Mouse (Mus musculus) gastrocnemius, postnatal 36 days (tissue): Measurements from ENCODE around the gene Mxra8. TPM values are rescaled to one million over a fixed set of nuclear protein-coding genes. Genes with fewer than 3 reads are reported as not detected.

Source experiments
- DNase-seq, 2 experiments: peaks; one replicate each; pipeline ENCODE4 v3.0.0; 2022
- intact Hi-C: fragments of 180-260 bp; cut with DNase I; formaldehyde crosslinking; loops from one replicate; pipeline ENCODE4 v1.15.1; 2025
- total RNA-seq, 2 experiments: library from RNA; stranded (reverse); gene quantifications; 2 replicates each; pipeline ENCODE4 v1.2.3; 2021

Gene Mxra8
- total RNA-seq, 2 experiments from 2014 or later: 29.9 to 32.7 TPM

DNA sequence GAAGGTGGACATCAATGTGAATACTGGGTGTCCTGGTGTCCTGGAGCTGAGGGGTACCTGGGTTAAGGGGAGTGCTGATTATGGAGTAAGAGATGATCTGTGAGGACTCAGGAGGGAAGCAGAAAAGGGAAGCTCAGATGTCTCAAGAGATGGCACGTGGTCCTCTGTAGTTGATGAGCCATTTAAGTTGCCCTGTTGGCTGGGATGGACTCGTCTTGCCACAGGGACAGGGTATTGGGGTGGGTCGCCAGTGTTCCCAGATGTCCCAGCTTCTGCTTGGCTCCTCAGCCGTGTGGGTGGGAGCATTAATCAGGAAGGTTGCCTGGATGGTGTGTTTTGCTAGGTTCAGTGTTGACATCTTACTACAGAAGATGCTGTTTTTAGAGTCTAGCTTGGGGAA lies 6.2 kb upstream of the Mxra8 start:
- intact Hi-C loops: no loop called here

DNA sequence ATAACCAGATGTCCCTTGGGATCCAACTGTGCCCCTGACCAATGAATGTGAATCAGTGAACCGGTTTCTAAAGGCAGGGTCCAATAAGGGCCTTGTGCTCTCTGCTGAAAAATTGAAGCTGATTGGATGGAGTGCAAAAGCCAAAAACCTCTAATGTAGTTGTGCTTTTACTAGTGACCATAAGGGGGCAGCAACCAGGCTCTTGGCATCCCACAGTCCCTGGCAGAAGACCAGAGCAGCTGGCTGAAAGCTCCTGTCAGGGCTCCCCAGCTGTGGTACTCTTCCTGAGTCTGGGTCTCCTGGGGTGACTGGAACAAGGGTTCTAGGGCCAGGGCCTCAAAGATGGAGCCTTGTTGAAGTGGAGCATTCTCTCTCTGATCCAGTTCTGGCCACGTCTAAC lies 5.6 kb upstream of the Mxra8 start:
- intact Hi-C loops: no loop called here
- DNase-seq: peak; percentile 84 to 86

More for the DNA sequence above, 6.2 kb upstream of the Mxra8 start:
- no peak for DNase-seq

DNA sequence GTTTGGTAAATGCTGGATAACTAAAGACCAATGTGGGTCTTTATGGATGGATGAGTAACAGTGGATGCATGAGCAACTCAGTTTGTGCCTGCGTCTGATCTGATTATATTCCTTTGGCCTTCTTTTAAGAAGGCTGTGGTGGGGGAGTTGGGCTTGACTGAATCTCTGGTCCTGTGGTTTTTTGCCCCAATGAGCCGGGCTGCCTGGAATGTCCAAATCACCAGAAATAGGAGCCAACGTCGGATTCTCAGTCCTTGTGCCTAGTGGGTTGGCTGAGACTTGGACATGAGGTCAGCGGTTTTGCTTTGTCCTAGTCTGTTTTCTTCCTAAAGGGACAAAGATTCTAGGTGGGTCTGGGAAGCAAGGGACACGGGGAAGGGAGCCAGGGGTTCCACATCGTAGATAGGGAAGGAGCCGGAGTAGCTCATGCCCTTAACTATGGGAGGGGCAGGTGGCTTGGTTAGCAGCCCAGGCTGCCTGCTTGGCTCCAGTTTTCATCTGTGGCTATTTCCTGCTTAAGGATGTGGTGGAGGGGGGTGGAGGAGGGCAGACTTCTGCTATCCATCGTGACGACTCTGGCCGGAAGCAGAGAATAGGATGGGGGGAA lies 2.0 kb upstream of the Mxra8 start:
- DNase-seq: peak; percentile 57 to 64

DNA sequence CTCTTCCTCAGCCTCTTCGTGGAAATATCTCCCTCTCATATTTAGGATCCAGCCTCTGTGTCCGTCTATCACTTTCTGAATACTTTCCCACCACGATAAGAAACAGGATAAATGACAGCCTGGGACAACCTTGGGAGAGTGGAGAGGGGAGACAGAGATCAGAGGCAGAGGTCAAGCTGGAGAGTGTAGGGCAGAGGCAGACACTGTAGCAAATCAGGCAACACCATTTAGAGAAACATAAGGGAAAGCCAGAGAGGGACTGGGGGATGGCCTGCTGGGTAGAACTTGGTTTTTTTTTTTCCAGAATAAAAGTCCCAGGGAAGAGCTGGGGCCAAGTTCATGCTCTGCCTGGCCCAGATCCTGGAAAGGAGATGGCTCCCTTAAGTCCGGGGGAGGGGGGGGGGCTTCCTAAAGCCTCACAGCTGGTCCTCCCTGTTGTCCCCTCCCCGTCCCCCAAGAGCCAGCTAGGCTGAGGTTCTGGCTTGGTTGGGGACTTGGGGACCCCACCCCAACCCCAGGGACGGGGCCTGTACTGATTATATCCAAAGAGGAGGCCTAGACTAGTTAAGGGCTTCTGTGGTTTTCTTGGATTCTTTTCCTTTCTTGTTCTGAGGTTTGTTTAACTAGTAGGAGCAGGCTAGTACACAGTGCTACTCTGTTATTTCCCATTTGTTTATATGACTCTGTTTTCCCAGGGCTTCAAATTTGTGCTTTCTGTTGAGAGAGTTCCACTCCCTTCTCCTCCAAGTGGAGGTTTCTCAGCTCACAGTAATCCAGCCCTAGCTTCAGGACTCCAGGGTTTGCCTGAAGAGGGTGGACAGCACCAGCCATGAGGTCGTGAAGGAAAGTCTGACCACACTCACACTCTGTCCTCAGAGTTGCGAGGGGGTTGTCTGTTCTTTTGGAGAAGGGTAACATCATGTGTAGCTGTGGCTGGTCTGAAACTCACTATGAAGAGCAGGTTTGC lies 1.0 kb upstream of the Mxra8 start:
- DNase-seq: peak in 1 of 2 experiments; percentile 61
- intact Hi-C loops: no loop called here

More for the DNA sequence above, 2.0 kb upstream of the Mxra8 start:
- intact Hi-C loops: no loop called here

DNA sequence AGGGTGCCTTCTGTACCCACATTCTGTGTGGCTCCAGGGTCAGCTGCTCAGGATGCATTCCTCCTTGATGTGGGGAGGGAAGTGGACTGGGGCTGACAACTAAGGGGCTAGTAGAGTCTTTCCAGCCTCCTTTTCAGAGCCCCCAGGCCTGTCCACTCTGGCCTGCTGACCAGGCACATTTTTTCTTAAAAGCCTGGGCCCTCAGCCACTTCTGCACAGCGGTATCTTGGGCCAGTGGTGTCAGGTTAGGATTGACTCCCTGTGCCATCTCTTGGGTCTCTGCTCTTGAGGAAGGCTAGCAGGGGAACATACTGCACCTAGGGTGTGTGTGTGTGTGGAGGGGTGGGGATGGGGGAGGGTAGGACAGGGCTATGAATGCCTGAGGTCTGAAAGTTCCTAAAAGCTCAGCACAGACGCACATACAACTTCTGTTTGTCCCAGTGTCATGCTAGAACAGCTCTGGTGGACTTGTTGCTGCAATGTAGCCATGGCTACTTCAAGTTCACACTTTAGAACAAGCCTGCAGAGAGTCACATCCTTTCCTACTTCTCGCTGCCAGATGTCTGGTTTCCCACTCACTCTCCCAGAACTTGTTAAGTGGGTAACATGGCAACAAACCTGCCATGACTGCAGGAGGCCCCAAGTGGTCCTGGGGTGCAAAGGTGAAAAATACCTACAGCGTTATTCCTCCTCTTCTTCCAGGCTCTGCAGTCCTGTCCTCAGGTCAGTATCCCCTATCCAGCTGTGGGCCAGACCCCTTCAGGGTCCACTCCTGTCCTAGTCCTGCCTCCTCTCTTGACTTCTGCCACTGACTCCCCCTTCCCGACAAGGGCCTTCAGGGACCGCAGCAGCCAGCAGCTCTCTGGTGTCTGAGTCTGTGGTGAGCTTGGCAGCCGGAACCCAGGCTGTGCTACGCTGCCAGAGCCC lies 859 bp downstream of the Mxra8 start:
- intact Hi-C loops: no loop called here
- DNase-seq: no peak

DNA sequence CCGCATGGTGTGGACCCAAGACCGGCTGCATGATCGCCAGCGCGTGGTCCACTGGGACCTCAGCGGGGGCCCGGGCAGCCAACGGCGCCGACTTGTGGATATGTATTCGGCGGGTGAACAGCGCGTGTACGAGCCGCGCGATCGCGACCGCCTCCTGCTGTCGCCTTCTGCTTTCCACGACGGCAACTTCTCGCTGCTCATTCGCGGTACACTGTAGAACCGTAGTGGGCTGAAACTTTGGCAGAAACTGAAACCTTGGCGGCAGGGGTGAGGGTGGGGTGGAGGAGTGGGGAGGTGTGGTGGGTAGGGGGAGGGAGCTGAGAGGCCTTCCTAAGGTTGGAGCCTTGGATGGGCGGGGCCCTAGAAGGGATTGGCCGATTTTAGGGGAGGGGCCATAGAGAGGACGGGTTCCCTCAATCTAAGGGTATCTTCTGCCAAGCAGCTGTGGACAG lies 1.5 kb downstream of the Mxra8 start:
- peak in 1 of 2 experiments; percentile 62 for DNase-seq
- intact Hi-C loops: no loop called here

DNA sequence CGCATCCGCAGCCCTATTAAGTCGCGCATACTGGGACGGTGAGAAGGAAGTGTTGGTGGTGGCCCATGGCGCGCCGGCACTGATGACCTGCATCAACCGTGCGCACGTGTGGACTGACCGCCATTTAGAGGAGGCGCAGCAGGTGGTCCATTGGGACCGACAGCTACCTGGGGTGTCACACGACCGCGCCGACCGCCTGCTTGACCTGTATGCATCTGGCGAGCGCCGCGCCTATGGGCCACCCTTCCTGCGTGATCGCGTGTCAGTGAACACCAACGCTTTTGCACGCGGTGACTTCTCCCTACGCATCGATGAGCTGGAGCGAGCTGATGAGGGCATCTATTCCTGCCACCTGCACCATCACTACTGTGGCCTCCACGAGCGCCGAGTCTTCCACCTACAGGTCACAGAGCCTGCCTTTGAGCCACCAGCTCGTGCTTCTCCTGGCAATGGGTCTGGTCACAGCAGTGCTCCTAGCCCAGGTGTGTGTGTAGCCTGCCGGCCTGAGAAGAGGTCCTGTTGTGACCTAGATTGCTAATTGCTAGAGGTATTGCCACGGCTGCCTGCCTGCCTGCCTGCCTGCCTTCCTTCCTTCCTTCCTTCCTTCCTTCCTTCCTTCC lies 2.3 kb downstream of the Mxra8 start:
- intact Hi-C loops: no loop called here
- peak in 1 of 2 experiments; percentile 15 for DNase-seq

DNA sequence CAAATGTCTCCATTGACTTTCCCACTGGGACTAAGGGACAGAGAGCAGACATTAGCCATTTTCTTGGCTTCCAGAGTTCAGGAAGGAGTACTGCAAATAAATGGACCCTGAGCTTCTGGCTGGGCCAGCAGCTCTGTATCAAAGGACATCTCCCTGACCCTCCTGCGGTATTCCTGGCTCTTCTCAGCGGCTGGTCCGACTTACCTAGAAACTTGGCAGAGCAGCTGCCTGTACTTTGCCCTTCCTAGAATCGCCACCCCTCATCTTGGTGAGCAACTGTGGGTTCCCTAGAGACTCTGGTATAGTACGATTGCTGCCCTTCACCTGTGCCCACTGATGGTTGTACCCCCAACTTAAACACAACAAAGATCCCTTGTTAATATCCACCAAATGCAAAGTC lies 3.8 kb downstream of the Mxra8 start:
- intact Hi-C loops: no loop called here
- DNase-seq: no peak

DNA sequence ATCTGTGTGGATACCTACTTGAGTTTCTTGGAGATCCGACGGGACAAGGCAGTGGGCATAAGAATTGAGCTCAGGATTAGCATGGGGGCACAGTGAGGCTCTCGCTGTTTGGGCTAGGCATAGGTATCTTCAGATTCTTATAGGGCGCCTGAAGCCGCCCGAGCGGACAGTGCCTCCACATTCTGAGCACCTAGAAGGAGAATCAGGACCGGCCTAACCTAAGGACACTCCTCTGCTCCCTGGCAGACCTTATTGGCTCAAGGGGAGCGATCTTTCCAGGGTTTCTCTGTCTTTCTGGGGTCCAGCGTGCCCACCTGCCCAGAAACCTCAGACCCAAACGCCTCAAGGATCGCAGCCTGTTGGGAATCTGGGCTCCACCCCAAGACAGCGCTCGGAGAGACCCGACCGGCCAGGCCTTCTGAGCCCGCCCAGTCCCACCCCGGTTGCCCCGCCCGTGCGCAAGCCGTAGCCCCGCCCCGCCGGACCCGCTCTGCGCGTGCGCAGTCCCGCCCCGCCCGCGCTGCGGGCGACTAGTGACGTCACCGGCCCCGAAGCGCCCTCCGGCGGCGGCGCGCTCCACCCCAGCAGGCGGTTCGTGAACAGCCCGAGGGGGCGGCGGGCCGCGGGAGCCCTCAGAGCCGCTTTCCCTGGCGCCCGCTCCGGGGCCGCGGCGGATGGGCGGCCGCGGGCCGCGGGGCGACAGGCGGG lies 7.5 kb downstream of the Mxra8 start, which contains the start of gene Dvl1:
Gene Dvl1 (plus strand): TSS at position 532 of the 708 bp plus-strand sequence.
- intact Hi-C loops: no loop called here
- DNase-seq: peak; percentile 92 to 95

DNA sequence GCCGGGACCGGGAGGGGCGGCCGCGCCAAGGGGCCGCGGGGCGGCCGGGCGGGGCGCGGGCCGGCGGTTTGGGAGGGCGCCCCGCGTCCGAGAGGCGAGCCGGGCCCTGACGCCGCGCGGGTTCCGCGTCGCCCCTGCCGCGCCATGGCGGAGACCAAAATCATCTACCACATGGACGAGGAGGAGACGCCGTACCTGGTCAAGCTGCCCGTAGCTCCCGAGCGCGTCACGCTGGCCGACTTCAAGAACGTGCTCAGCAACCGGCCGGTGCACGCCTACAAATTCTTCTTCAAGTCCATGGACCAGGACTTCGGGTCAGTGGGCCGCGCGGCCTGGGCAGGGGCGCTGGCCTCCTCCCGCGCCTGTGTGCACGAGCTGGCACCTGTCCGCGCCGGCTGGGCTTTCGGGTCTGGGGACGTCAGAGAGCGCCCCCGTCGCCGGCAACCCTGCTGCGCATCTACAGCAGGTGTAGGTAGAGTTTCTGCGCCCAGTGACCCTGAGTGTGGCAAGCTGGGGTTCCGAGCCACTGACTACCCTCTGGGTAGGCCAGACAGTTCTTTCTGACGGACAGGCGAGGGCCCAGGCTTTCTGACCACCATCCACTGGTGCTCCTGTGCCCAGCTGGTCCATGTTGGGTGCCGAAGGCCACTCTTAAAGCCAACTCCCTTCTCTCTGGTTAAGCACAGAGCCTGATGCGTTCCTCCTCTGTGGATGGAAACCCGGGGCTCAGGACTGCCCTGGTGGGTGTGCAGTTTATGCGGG lies 8.3 kb downstream of the Mxra8 start:
- DNase-seq: peak in 1 of 2 experiments; percentile 39
- intact Hi-C loops: no loop called here

DNA sequence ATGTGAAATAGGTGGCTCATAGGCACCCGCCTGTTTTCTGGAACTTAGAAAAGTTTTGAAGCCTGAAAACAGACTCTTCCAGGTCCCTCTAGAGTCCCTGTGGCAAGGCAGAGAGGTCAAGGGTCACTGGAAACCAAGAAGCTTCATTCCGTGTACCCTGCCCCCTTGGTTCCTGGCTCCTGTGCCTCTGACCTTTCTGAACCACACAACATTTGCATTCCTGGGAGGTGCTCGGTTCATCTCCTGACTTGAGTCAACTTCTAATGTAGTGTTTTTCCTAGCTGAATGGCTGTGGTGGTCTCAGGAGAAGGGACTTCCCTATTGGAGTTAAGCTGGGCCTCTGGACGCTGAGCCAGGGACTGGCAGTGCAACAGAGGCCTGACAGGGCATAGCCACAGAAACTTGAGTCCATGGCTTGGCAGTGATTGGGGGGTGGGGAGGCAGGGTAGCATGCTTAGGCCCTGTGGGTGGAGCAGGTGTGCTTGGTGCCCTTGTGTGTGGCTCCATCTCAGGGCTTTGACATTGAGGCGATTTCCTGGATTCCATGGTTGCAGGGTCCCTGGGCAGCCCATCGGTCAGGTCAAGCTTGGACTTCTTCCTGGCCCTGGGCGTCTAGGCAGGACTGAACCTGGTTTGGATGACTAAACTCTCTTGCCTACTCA lies 9.1 kb downstream of the Mxra8 start:
- intact Hi-C loops: no loop called here
- DNase-seq: peak in 1 of 2 experiments; percentile 39

DNA sequence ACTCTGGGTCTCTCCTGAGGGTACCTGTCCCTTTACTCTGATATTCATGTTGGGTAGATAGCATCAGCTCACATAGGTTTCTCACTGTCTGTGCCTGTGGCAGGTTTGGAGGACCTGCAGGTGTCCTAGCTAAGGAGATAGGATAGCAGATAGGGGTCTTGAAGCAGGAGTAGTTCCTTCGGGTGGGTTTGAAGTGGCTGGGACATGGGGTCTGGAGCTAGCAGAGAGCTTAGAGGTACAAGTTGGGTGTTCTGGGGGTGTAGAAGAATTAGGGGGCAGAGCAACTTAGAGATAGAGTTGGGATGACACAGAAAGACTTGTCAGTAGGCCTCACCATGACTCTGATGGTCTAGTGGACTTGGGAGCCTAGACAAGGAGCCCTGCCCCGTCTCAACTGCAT lies 9.9 kb downstream of the Mxra8 start:
- intact Hi-C loops: no loop called here
- no peak for DNase-seq

DNA sequence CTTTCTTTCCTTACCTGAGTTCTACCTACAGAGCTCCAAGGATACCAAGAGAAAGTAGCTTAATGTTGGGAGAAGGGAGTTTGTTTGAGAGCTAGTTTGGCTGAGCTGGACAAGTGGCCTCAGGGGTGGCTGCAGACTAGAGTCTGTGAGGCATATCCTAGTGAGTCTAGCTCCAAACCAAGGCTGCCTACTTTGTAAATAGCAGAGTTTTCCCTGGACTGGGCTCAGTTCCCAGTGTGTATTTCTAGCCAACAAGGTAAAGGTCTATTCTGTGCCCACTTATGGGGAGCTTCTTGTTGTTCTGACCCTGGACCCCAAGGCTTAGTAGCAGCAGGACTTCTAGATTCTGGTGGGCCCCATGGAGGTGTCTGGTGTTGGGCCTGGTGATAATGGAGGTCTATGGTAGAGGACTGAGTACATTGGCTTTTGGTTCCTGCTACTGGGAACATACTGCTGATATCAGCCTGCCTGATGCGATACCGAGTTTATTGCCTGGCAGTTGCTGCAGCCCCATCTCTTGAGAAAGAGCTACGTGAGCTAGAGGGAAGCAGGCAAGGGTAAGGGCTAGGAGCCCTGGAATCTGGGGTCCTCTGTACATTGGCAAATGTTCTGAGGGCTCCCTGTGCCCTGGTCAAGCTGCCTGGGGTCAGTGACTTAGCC lies 10.4 kb downstream of the Mxra8 start:
- DNase-seq: no peak

DNA sequence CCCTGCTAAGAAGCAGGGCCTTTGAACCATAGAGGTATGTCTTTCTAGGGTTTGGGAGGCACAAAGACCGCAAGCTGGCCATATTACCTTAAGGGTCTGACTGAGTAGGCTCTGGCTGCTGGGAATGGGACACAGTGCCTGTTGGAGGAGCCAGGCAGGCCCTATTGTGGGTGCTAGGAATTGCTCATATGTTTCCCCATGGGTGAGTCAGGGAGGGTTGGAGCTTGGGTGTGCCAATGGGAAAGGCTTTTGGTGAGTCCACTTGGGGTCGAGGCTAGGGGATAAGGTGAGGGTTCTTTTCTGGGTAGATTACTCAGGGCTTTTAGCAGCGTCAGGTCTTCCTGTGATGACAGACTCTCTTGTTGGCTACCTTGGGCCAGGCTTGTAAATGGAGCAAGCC lies 11.9 kb downstream of the Mxra8 start:
- DNase-seq: no peak
- intact Hi-C loops: no loop called here

More for the DNA sequence above, 10.4 kb downstream of the Mxra8 start:
- intact Hi-C loops: no loop called here

DNA sequence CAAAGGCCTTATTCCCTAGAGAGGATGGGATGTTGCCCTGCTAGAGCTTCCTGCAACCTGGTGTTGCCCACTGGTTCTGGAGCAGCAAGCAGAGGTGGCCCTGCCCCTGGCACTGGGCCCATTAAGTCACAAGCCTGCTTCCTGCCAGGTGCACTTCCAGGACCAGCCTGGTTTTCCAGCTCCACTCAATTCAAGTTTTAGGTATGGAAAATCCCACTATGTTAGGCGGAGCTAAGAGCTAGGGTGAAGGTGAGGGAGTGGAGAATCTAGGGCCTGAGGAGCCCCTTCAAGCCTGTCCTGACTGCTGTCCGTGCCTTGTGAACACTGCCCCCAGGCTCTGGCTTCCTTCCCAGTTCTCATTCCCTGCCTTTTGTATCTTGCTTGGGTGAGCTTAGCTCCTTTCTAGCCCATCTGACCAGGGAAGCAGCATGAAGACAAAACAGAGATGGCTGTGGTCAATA lies 12.5 kb downstream of the Mxra8 start:
- DNase-seq: no peak
- intact Hi-C loops: no loop called here

DNA sequence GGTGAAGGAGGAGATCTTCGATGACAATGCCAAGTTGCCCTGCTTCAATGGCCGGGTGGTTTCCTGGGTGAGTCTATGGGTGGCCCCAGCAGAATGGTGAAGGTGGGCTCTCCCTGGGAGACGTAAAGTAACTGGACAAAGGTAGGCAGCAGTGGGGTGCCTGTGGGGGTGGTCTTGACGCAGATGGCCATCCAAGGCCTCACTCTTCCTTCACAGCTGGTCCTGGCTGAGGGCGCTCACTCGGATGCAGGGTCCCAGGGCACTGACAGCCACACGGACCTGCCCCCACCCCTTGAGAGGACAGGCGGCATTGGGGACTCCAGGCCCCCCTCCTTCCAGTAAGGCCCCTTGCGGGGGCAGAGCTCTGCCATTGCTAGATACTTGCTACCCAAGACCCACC lies 13.9 kb downstream of the Mxra8 start:
- intact Hi-C loops: no loop called here
- DNase-seq: no peak

DNA sequence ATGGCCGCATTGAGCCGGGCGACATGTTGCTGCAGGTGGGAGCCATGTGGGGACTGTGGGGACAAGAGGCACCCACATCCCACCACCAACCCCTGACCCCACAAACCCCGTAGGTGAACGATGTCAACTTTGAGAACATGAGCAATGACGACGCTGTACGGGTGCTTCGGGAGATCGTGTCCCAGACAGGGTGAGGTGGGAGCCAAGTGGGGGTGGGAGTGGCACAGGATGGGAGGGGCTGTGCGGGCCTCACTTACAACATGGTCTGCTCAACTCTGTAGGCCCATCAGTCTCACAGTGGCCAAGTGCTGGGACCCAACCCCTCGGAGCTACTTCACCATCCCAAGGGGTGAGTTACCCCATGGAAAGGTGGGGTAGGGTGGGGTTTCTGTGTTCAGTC lies 15.5 kb downstream of the Mxra8 start:
- intact Hi-C loops: no loop called here
- DNase-seq: no peak
